Mouse (Mus musculus) adrenal gland (tissue): ENCODE data around the gene Hist1h2ag.
"Not testable (repeated sequence)": the region's sequence is repeated elsewhere in the genome, so short reads cannot be mapped to it uniquely, and the experiment has no call there.

Source experiments
- intact Hi-C: fragments of 180-260 bp; cut with DNase I; formaldehyde crosslinking; loops from one replicate; pipeline ENCODE4 v1.15.1; 2025

The Hist1h2ag gene

DNA sequence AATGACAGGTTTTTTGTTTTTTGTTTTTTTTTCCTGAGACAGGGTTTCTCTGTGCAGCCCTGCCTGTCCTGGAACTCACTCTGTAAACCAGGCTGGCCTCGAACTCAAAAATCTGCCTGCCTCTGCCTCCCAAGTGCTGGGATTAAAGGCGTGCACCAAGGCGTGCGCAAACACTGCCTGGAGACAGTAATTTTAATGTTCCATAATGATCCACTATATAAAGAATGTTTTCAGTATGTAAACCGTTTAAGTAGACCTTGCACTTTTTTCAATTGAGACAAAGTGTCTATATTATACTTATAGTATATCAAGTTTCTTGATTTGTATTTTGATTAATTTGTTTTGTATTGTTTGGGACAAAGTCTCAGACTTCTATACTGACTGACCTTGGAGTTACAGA, 3.4 kb downstream of the Hist1h2ag start:
- intact Hi-C loops = no loop called here

DNA sequence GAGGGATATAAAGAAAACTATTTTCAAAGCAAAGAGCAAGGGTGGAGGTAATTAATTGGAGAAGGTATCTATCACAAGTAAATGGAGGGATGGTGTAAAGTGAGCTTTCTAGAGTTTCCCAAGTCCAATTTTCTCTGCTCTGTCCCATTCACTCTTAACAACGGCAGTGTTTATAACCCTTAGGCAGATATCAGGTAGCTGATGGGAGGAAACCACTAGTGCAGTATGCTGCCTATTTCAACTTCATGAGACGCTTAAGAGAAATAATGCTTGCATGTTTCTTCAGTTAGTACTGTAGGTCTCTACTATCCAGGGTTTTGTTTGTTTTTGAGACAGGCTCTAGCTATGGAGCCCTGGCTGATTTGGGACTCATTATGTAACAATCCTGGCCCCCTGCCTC, 5.3 kb downstream of the Hist1h2ag start:
- intact Hi-C loops = no loop called here

DNA sequence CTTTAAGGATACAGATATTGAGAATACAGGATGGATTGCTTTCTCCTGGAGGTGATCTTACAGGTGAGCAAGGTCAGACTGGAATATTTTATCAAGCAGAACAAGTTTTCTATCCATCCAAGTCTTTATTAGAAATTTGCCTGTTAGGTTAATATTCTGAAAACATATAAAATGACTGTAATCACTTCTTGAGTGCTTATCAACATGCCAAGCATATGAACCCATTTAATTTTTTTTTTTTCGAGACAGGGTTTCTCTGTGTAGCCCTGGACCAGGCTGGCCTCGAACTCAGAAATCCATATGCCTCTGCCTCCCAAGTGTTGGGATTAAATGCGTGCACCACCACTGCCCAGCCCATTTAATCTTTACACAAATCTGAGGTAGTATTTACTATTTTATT, 5.8 kb downstream of the Hist1h2ag start:
- intact Hi-C loops = no loop called here

DNA sequence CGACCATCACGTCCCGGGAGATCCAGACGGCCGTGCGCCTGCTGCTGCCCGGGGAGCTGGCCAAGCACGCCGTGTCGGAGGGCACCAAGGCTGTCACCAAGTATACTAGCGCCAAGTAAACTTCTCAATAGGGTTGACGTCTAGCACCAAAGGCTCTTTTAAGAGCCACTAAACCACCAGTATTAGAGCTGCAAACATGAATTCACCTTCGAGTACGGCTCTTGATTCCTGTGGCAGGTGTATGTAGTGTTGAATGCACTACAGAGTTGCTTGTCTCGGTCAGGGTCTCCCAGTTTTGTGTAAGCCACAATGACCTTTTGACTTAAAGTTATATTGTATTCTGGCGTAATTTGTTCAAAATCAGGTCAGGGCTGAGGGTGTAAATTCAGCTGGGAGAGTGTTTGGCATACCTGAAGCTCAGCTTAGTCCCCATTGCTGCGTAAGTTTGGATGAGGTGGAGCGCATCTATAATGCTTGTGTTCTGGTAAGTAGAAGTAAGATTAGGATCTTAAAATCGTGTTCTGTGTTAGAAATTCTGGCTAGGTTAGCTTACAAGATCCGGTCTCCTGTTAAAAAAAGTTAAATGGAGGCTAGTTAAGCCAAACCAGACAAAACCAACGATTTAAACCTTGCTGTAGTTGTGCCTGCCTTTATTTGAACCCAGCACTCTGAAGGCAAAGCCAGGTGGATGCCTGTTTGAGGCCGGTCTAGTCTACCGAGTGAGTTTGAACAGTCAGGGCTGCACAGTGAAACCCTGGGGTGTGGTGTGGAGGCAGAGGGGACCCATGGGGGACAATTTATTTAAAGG, 6.4 kb downstream of the Hist1h2ag start:
- intact Hi-C loops = no loop called here

DNA sequence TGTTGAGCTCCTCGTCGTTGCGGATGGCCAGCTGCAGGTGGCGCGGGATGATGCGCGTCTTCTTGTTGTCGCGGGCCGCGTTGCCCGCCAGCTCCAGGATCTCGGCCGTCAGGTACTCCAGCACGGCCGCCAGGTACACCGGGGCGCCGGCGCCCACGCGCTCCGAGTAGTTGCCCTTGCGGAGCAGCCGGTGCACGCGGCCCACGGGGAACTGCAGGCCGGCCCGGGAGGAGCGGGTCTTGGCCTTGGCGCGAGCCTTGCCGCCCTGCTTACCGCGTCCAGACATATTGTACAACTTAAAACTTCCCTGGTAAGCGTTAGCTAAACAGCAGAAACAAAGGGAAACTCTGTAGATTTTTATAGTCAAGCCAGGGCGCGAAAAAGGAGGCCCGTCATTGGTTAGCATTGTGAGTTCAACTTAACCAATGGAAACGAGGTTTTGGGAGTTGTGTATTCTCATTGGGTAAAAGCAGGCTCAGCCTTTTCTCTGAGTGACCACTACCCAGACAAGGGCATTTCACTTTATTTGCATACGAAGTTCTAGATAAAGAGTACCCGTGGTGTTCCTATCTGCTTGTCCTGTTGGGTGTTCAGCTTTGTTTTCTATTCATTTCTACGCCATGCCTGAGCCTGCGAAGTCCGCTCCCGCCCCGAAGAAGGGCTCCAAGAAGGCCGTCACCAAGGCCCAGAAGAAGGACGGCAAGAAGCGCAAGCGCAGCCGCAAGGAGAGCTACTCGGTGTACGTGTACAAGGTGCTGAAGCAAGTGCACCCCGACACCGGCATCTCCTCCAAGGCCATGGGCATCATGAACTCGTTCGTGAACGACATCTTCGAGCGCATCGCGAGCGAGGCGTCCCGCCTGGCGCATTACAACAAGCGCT, 7.2 kb downstream of the Hist1h2ag start, which contains the start of the genes Hist1h2ah and Hist1h2bk:
Gene Hist1h2ah, minus strand, starts transcription at position 302 of the 882 bp plus-strand sequence.
Gene Hist1h2bk, plus strand, starts transcription at position 604 of the 882 bp plus-strand sequence.
- intact Hi-C loops = not testable (repeated sequence)

DNA sequence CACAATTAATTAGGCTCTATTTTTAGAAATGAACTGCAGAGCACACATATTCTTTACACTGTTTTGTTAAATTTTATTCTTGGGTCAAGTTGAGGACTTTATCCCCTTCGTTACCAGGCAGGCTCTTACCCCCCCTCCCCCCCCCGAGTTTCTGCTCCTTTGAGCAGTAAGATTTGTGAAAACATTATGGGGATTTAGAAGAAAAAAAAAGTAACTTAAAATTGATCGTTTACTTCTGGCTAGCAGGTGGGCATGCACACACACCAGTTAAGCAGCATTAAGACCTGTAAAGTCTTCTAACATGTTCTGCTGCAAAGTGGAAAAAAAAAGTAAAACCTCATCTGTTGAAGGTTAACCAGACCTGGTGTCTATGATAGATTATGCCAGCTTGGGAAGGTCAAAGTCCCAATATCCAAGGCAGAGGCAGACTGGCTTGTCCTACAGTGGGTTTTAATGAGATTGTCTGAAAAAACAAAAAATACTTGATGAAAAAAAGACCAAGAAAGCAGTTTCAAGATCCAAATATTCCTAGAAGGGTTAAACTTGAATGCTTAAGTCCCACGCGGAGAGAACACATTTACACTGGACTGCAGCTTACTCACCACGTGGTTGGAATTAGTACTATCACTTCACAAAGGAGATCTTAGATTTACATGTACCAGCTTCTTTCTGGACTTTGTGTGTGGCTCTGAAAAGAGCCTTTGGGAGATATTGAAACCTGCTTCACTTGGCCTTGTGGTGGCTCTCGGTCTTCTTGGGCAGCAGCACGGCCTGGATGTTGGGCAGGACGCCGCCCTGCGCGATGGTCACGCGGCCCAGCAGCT, 8.1 kb downstream of the Hist1h2ag start:
- intact Hi-C loops = loop anchor here (5.0 kb wide), 1 partner anchor 1493 kb away; no protein-coding TSS in a partner anchor

DNA sequence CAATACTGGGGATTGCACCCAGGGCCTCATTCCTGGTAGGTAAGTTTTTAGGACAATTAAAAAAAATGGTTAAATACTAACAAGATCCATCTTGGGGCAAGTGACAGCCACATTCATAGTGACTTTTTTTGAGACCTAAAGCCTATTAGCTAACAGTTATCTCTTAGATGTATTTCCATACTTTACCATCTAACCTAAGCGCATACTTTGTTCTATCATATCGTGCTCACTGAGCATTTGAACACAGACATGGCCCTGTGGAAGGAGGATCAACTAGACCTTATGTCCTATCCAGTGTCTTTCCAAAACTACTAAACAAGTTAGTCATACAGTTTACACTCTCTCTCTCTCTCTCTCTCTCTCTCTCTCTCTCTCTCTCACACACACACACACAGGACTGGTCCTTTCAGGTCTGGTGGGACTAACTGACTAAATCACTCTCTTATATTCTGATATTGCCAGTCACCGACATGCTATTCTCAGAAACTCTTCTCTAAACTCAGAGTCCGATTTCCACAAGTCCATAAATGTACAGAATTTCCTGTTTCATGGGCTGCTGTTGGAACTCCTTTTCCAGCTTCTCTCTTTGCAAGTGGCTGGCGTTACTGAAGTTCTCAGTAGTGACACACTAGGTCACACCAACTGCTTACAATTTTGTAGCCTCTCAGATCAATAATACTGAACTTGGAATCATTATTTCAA, 8.9 kb downstream of the Hist1h2ag start:
- intact Hi-C loops = loop anchor here (5.0 kb wide), 1 partner anchor 1493 kb away; no protein-coding TSS in a partner anchor

DNA sequence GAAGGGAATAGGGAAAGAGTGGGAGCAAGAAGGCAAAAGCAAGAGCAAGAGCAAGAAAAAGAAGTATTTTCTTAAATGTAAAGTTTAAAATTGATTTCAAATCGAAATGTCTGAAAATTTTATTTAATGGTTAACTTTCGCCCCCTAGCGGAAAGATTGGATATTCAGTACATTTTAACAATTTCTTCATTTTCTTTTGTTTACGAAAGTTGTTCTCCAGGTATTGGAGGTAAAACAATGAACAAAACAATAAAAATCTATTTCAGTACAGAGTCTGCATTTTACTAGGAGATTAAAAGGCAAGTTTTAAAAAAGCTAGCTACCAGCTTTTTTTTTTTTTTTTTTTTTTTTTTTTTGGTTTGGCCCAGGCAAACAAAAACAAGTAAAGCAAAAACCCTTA, 12.3 kb downstream of the Hist1h2ag start:
- intact Hi-C loops = loop anchor here (5.0 kb wide), 1 partner anchor 1497 kb away; no protein-coding TSS in a partner anchor

DNA sequence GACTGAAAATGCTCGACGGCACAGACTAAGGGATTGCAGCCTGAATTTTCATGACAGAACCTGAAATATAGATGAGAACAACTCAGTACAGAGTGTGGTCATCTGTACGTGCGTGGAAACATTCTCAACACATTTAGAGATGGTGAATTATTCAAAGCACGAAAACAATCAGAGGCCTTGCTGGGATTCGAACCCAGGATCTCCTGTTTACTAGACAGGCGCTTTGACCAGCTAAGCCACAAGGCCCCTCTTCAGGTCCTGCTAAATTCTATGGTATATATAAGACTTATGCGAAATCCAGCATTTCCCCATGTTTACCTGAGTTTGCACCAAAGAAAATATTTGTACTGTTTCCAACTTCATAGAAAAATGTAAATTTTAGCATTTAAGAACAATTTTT, 12.8 kb downstream of the Hist1h2ag start:
- intact Hi-C loops = loop anchor here (1.0 to 10.0 kb wide), 5 partner anchors 56 to 1497 kb away; no protein-coding TSS in a partner anchor

DNA sequence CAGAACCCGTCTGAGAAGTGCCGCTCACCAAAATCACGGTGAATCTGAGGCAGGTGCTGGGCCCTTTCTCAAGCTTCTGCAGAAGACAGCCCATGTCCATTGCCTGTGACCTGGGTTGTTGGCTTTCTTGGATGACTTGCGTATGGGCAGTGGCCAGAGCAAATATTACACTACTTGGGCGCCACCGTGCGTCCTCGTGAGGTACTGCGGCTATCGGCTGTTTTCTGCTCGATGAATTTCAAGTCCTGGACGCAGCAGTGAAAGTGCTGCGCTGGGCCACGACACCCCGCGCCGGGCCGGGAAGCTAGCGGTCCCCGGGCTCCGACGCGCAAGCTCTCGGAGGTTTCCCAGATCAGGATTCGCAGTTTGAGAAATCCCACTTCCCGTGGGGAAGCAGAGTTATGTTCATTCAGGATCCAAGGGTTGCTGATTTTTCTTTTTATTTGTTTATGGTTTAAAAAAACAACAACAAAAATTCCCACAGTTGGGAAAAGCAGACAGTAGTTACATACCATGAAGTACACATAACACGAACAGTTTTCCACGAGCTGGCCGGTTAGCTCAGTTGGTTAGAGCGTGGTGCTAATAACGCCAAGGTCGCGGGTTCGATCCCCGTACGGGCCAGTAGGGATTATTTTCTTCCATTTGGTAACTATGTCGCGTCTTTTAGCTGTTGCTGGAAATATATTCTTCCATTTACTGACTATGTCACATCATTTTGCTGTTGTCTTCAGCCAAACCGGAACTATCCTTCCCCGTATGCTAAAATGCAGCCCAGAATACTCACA, 13.9 kb downstream of the Hist1h2ag start:
- intact Hi-C loops = loop anchor here (1.0 to 10.0 kb wide), 4 partner anchors 55 to 864 kb away; no protein-coding TSS in a partner anchor

DNA sequence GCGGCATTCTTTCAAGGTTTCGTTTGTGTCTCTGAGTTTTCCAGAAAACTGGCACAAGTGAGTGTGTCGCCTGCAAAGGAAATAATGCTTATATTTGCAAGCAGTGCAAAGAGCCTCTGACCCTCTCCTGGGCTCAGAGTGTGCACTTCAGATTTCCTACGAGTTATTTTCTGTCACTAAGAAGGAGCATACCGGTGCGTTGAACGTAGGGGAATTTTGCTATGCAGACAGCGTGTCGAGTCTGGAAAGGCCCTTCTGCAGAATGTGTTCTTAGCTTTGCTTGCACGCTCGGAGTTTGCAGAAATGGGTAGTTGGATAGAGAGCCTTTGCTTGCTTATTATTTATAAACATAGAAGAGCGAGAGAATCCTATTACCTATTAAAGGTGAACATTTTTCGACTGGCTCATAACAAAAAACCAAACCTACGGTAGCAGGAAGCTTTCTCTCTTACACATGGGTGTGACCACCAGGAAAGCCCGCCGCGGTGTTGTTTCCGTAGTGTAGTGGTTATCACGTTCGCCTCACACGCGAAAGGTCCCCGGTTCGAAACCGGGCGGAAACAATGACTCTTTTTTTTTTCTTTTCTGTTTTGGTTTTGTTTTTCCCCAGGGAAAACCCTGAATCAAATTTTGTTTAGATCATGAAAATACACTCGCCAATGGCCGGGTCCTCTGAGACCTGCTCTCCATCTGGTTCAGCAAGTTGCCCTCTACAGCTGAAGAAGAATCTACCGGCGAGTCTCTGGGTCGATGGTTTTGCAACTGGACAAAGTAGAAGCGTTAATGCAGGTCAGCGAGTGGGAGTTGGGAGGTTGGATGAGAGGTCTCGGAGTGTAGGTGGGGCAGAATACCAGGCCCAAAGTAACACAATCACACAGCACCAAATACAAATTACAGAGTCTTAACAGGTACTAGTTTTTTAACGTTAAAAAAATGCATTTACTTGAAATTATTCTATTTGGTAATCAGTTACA, 16.4 kb downstream of the Hist1h2ag start:
- intact Hi-C loops = loop anchor here (5.0 to 10.0 kb wide), 3 partner anchors 84 to 862 kb away; no protein-coding TSS in a partner anchor

DNA sequence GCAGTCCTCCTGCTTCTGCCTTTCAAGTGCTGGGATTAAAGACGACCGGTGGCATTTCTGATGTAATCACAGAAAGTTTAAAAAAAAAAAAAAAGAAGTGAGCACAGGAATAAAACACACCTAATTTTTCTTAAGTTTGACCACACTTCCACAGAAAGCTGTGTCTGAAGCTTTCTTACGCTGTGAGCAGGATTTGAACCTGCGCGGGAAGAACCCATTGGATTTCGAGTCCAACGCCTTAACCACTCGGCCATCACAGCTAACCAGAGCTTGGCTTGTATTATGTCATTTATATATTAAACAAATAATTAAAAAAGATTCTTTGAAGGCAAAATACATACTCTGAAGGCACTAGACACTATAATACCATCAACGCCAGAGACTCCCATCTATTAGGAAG, 20.5 kb downstream of the Hist1h2ag start:
- intact Hi-C loops = loop anchor here (5.0 to 10.0 kb wide), 2 partner anchors 857 to 1430 kb away; no protein-coding TSS in a partner anchor

DNA sequence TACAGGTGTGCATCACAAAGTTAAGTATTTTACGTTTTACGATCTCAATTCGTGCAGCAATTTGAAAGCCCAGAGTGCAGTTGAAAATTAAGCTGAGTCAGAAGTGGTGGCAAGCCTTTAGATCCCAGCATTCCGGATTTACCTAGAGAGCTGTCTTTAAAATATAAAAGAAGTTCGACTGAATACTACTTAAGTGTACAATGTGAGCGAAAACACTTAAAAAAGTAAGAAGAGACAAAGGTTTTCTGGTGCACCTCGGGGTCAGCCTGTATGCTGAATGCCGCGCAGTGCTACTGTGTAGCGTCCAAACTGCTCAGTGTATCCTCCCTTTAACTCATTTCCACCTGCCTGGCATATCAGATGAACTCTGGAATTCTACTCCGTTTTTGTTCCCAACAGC, 21.2 kb downstream of the Hist1h2ag start:
- intact Hi-C loops = loop anchor here (5.0 to 10.0 kb wide), 2 partner anchors 857 to 1431 kb away; no protein-coding TSS in a partner anchor

DNA sequence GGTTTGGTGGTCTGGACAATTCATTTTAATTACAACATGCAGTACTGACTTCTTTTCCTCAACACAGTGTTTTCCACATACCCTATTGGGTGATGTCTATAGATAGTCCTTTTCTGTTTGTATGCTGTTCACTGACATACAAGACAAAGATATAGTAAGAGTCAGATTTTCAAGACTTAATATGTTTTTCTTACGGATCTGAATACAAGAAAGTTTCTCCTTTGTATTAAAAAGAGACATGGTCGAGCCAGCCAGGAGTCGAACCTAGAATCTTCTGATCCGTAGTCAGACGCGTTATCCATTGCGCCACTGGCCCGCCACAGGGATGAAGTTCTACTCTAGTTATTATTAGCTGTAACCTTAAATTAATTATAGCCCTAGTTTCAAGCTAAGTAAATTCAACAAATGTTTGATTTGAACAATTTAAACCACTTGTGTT, 21.8 kb downstream of the Hist1h2ag start:
- intact Hi-C loops = loop anchor here (5.0 to 10.0 kb wide), 2 partner anchors 856 to 1431 kb away; no protein-coding TSS in a partner anchor

DNA sequence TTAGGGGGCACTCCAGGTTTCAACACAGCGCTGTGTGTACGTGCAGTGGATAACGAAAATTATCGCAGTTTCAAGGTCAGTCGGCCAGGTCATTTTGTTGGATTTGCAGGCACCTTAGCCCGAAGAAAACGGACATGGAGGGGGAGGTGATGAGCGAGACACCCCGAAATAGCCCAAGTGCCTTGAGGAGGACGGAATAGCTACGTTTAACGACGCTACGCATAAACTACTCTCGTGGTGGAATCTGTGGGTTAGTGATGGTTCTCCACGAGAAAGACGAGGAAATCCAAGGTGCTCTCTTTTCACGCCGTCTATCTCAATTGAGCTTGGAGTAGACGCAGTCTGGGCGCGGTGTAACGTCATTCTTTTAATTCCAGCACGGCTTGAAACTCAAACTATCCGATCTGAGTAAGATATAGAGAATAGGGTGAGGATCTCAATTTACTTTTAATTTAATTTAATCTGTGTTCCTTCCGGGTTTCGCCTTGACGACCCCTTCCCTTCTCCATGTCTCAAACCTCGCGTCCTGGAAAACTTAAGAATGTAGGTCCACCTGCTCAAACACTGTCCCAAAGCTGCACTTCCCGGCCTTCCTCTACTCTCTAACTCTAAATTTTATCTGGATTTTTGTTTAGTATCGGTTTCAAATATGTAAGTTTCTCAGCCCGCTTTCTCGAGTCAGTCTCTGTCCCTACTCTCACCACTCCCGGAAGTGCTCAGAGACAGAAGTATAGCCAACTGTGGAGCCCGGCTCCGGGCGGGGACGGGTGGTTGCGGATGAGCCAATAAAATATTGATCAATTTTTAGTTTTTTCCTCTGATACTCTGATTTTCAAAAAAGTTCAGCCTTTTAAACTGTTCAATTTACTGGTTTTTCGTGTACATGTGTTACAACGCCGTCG, 22.6 kb downstream of the Hist1h2ag start:
- intact Hi-C loops = loop anchor here (5.0 to 10.0 kb wide), 3 partner anchors 855 to 1497 kb away; no protein-coding TSS in a partner anchor
